Mouse (Mus musculus) hindbrain, postnatal 0 days (tissue): Measurements from ENCODE around the gene Gpr158. TPM values are rescaled to one million over a fixed set of nuclear protein-coding genes. Genes with fewer than 3 reads are reported as not detected.
A peak's percentile ranks its signal among the peaks of the same experiment; 100 is the strongest.

Experiments
- ATAC-seq: fragments of 200-750 bp; cut with Nextera tagmentation; 2 replicates; pipeline ENCODE4 v1.8.0; 2017; ENCODE audit warnings: mild to moderate bottlenecking, moderate TSS enrichment, moderate library complexity
- DNase-seq: peaks from one replicate; pipeline ENCODE4 v3.0.0-alpha.2; 2015; ENCODE audit warnings: low spot score
- H3K27ac ChIP-seq: fragments of 300-500 bp; sonication (generic); 2 replicates; pipeline ENCODE4 v1.5.1; 2014; ENCODE audit warnings: mild to moderate bottlenecking
- H3K27me3 ChIP-seq: fragments of 300-500 bp; sonication (generic); 2 replicates; pipeline ENCODE4 v1.6.1; 2014; ENCODE audit warnings: low read length, mixed read lengths; ENCODE audit not compliant: insufficient read depth
- H3K36me3 ChIP-seq: fragments of 300-500 bp; sonication (generic); 2 replicates; pipeline ENCODE4 v1.6.1; 2014; ENCODE audit warnings: low read length, mixed read lengths; ENCODE audit not compliant: insufficient read depth
- H3K4me1 ChIP-seq: fragments of 300-500 bp; sonication (generic); 2 replicates; pipeline ENCODE4 v1.6.1; 2014; ENCODE audit warnings: antibody characterized with exemption, low read length, mixed read lengths; ENCODE audit not compliant: insufficient read depth
- H3K4me2 ChIP-seq: fragments of 300-500 bp; sonication (generic); 2 replicates; pipeline ENCODE4 v1.6.1; 2014; ENCODE audit warnings: low read depth, mild to moderate bottlenecking, low read length, moderate library complexity, mixed read lengths
- H3K4me3 ChIP-seq: fragments of 300-500 bp; sonication (generic); 2 replicates; pipeline ENCODE4 v1.5.1; 2014; ENCODE audit warnings: low read length
- H3K9ac ChIP-seq: fragments of 300-500 bp; sonication (generic); replicated peaks from 2 replicates; pipeline ENCODE4 v1.6.1; 2014; ENCODE audit warnings: mild to moderate bottlenecking, low read length, moderate library complexity, mixed read lengths
- H3K9me3 ChIP-seq: fragments of 300-500 bp; sonication (generic); 2 replicates; pipeline ENCODE4 v1.6.1; 2016; ENCODE audit warnings: low read length, mixed read lengths
- CTCF ChIP-seq: IDR thresholded peaks from 2 replicates; pipeline ENCODE4 v1.5.1; 2016; ENCODE audit warnings: antibody characterized with exemption, control low read depth, low read depth
- WGBS: fragments of 180-500 bp; shearing (Covaris S2); extraction: QIAGEN DNeasy Blood & Tissue Kit; methylation state at CpG from one replicate; pipeline ENCODE4 v1.1.7; 2014; 5-methylcytosine and 5-hydroxymethylcytosine counted together
- polyA plus RNA-seq: library from polyadenylated mRNA; unstranded; fragments of >200 nt; fragmentation: Nextera tagmentation; extraction: Ambion mirVana; gene quantifications from 2 replicates; pipeline ENCODE4 v1.2.1, GENCODE M21; 2015
- total RNA-seq: library from RNA; depleted of rRNA; stranded (reverse); fragments of >200 nt; gene quantifications from 2 replicates; pipeline ENCODE4 v1.2.3, GENCODE M21; 2014

The Gpr158 gene
- total and polyA plus RNA-seq, 2 experiments from 2014 or later = 3.6 to 22.0 TPM

GRCm38 (mm10) chr2:21530750-21531149, 163.4 kb downstream of the Gpr158 start:
- no peak for TF ChIP-seq CTCF
- Histone ChIP-seq H3K9me3 (no peaks in the 10 kb centered on the region), H3K4me1 (no peaks in the 10 kb centered on the region), H3K9ac (no peak overlapping the region), H3K27ac (no peak overlapping the region), H3K4me3 (no peak overlapping the region), H3K4me2 (no peak overlapping the region), H3K27me3 (no peaks in the 10 kb centered on the region), H3K36me3 (no peaks in the 10 kb centered on the region)
- ATAC-seq (no peak), DNase-seq (peak; percentile 18)

- no peak overlapping the region for H3K9ac ChIP-seq
- H3K9me3 ChIP-seq = no peaks in the 10 kb centered on the region
- H3K27ac ChIP-seq = no peak overlapping the region
- H3K27me3 ChIP-seq = no peaks in the 10 kb centered on the region
- H3K36me3 ChIP-seq = no peaks in the 10 kb centered on the region
- no peak for ATAC-seq
- no peak overlapping the region for H3K4me3 ChIP-seq
- TF ChIP-seq CTCF = no peak
- no peaks in the 10 kb centered on the region for H3K4me1 ChIP-seq
- 80% methylated on average over 6 of the region's 6 CpGs for WGBS
- no peak overlapping the region for H3K4me2 ChIP-seq
- DNase-seq = no peak
These were observed 251.8 kb downstream of the Gpr158 start for GRCm38 (mm10) chr2:21619180-21619579.

GRCm38 (mm10) chr2:21632136-21632535, 264.8 kb downstream of the Gpr158 start:
- Histone ChIP-seq H3K9ac (no peak overlapping the region), H3K4me1 (no peaks in the 10 kb centered on the region), H3K27ac (no peak overlapping the region), H3K4me3 (no peak overlapping the region), H3K4me2 (no peak overlapping the region), H3K9me3 (no peaks in the 10 kb centered on the region), H3K27me3 (no peaks in the 10 kb centered on the region), H3K36me3 (no peaks in the 10 kb centered on the region)
- 88% methylated on average over 1 of the region's 1 CpGs for WGBS
- no peak for ATAC-seq
- DNase-seq = no peak
- no peak for TF ChIP-seq CTCF

GRCm38 (mm10) chr2:21665721-21666120, 298.4 kb downstream of the Gpr158 start:
- H3K9ac ChIP-seq = no peak overlapping the region
- H3K9me3 ChIP-seq = no peaks in the 10 kb centered on the region
- no peak overlapping the region for H3K27ac ChIP-seq
- H3K27me3 ChIP-seq = no peaks in the 10 kb centered on the region
- no peaks in the 10 kb centered on the region for H3K36me3 ChIP-seq
- ATAC-seq = no peak
- no peaks in the 10 kb centered on the region for H3K4me1 ChIP-seq
- no peak overlapping the region for H3K4me3 ChIP-seq
- TF ChIP-seq CTCF = no peak
- WGBS = 65% methylated on average over 4 of the region's 4 CpGs
- no peak overlapping the region for H3K4me2 ChIP-seq
- no peak for DNase-seq

- WGBS = 89% methylated on average over 4 of the region's 4 CpGs
- no peak for TF ChIP-seq CTCF
- Histone ChIP-seq H3K27ac (no peak overlapping the region), H3K9me3 (no peaks in the 10 kb centered on the region), H3K4me1 (no peaks in the 10 kb centered on the region), H3K27me3 (no peaks in the 10 kb centered on the region), H3K36me3 (no peaks in the 10 kb centered on the region), H3K9ac (no peak overlapping the region), H3K4me2 (no peak overlapping the region), H3K4me3 (no peak overlapping the region)
- DNase-seq (no peak), ATAC-seq (no peak)
These were observed 308.9 kb downstream of the Gpr158 start for GRCm38 (mm10) chr2:21676084-21676838.

- Histone ChIP-seq H3K4me2 (no peak overlapping the region), H3K9me3 (no peaks in the 10 kb centered on the region), H3K27me3 (no peaks in the 10 kb centered on the region), H3K9ac (no peak overlapping the region), H3K4me1 (no peaks in the 10 kb centered on the region), H3K27ac (no peak overlapping the region), H3K36me3 (no peaks in the 10 kb centered on the region), H3K4me3 (no peak overlapping the region)
- DNase-seq (no peak), ATAC-seq (no peak)
- TF ChIP-seq CTCF = no peak
- WGBS = 34% methylated on average over 2 of the region's 2 CpGs
These were observed 309.4 kb downstream of the Gpr158 start for GRCm38 (mm10) chr2:21676839-21677123.

- H3K4me1 ChIP-seq = no peaks in the 10 kb centered on the region
- no peak overlapping the region for H3K4me2 ChIP-seq
- DNase-seq = no peak
- WGBS = 86% methylated on average over 1 of the region's 1 CpGs
- no peak overlapping the region for H3K4me3 ChIP-seq
- H3K27ac ChIP-seq = no peak overlapping the region
- H3K9ac ChIP-seq = no peak overlapping the region
- H3K27me3 ChIP-seq = no peaks in the 10 kb centered on the region
- no peaks in the 10 kb centered on the region for H3K9me3 ChIP-seq
- no peaks in the 10 kb centered on the region for H3K36me3 ChIP-seq
- no peak for ATAC-seq
- TF ChIP-seq CTCF = no peak
These were observed 313.5 kb downstream of the Gpr158 start for GRCm38 (mm10) chr2:21680735-21681270.
